Mouse (Mus musculus) CH12.LX (cell line): ENCODE data around the gene Prlh. TPM values are rescaled to one million over a fixed set of nuclear protein-coding genes. Genes with fewer than 3 reads are reported as not detected.

Experiments used
- DNase-seq: peaks from one replicate; pipeline ENCODE4 v3.0.0-alpha.2; 2013; ENCODE audit errors: extremely low read depth
- H3K27ac ChIP-seq: 2 replicates; pipeline ENCODE4 v1.5.1; 2012; ENCODE audit warnings: low read depth, mild to moderate bottlenecking, control low read depth, moderate library complexity; ENCODE audit not compliant: insufficient read depth
- H3K27me3 ChIP-seq: replicated peaks from 2 replicates; pipeline ENCODE3; 2012; ENCODE audit warnings: inconsistent platforms
- H3K36me3 ChIP-seq, 2 experiments: replicated peaks in 1 of 2; 2 replicates each; pipeline versions ENCODE3 to v1.6.1; 2012; ENCODE audit warnings: inconsistent platforms in 1 of 2, low read length in 1 of 2, mild to moderate bottlenecking in 1 of 2, mixed read lengths in 1 of 2, moderate library complexity in 1 of 2; ENCODE audit not compliant: control insufficient read depth in 1 of 2, insufficient read depth in 1 of 2
- H3K4me1 ChIP-seq, 2 experiments: 2 replicates each; pipeline ENCODE4 v1.6.1; 2012; ENCODE audit warnings: inconsistent platforms in 1 of 2, moderate library complexity in 1 of 2; ENCODE audit not compliant: insufficient read depth in 2 of 2, control insufficient read depth in 1 of 2
- H3K4me2 ChIP-seq: 2 replicates; pipeline ENCODE4 v1.6.1; 2012; ENCODE audit warnings: low read depth, mild to moderate bottlenecking, control low read depth; ENCODE audit not compliant: poor library complexity, insufficient read depth, severe bottlenecking
- H3K4me3 ChIP-seq, 3 experiments: fragments of 150-350 bp in 1 of 3; sonication (generic) in 1 of 3; replicated peaks in 1 of 3; 2 replicates each; pipeline versions ENCODE3 to v1.5.1; 2011 to 2012; ENCODE audit warnings: low read depth in 2 of 3, low read length in 2 of 3, mild to moderate bottlenecking in 2 of 3, moderate library complexity in 2 of 3, control low read depth in 1 of 3, improper control_type of control experiment in 1 of 3, inconsistent platforms in 1 of 3, mixed read lengths in 1 of 3; ENCODE audit not compliant: poor library complexity in 1 of 3
- H3K79me2 ChIP-seq: replicated peaks from 2 replicates; pipeline ENCODE4 v1.6.1; 2012; ENCODE audit warnings: mild to moderate bottlenecking, moderate library complexity; ENCODE audit not compliant: control insufficient read depth, poor library complexity, insufficient read depth, severe bottlenecking; ENCODE audit errors: extremely low read depth
- H3K9ac ChIP-seq: 2 replicates; pipeline ENCODE4 v1.6.1; 2012; ENCODE audit warnings: low read depth, mild to moderate bottlenecking, control low read depth, moderate library complexity; ENCODE audit not compliant: insufficient read depth
- H3K9me3 ChIP-seq: replicated peaks from 2 replicates; pipeline ENCODE3; 2012; ENCODE audit warnings: low read length, inconsistent platforms, mixed read lengths
- CHD1 ChIP-seq: IDR thresholded peaks from 2 replicates; pipeline ENCODE4 v1.6.1; 2012; ENCODE audit warnings: low read depth, low read length, improper control_type of control experiment, inconsistent platforms
- CHD2 ChIP-seq: IDR thresholded peaks from 2 replicates; pipeline ENCODE4 v1.6.1; 2011; ENCODE audit warnings: low read length, improper control_type of control experiment
- CTCF ChIP-seq, 2 experiments: IDR thresholded peaks in 1 of 2; conservative IDR thresholded peaks in 1 of 2; 2 replicates each; pipeline ENCODE4 v1.5.1; 2011 to 2012; ENCODE audit warnings: low read depth in 2 of 2, low read length in 2 of 2, improper control_type of control experiment in 1 of 2, inconsistent platforms in 1 of 2, mild to moderate bottlenecking in 1 of 2, moderate library complexity in 1 of 2
- E2F4 ChIP-seq: IDR thresholded peaks from 2 replicates; pipeline ENCODE4 v1.6.1; 2011; ENCODE audit warnings: low read depth, low read length, improper control_type of control experiment; ENCODE audit not compliant: insufficient replicate concordance
- ELF1 ChIP-seq: IDR thresholded peaks from 2 replicates; pipeline ENCODE4 v1.6.1; 2014; ENCODE audit warnings: low read depth, mild to moderate bottlenecking, inconsistent platforms, low read length, improper control_type of control experiment
- HCFC1 ChIP-seq: IDR thresholded peaks from 2 replicates; pipeline ENCODE4 v1.6.1; 2012; ENCODE audit warnings: low read depth, mild to moderate bottlenecking, inconsistent platforms, low read length, improper control_type of control experiment
- KAT2A ChIP-seq: IDR thresholded peaks from 2 replicates; pipeline ENCODE4 v1.6.1; 2012; ENCODE audit warnings: low read length, improper control_type of control experiment, inconsistent platforms; ENCODE audit not compliant: insufficient replicate concordance
- MAFK ChIP-seq: IDR thresholded peaks from 2 replicates; pipeline ENCODE4 v1.6.1; 2011; ENCODE audit warnings: low read length, improper control_type of control experiment; ENCODE audit not compliant: insufficient replicate concordance
- MAX ChIP-seq: IDR thresholded peaks from 2 replicates; pipeline ENCODE4 v1.6.1; 2011; ENCODE audit warnings: low read length, improper control_type of control experiment
- NELFE ChIP-seq: IDR thresholded peaks from 2 replicates; pipeline ENCODE4 v1.6.1; 2011; ENCODE audit warnings: low read depth, low read length, improper control_type of control experiment
- PAX5 ChIP-seq: IDR thresholded peaks from 2 replicates; pipeline ENCODE4 v1.6.1; 2012; ENCODE audit warnings: low read length, inconsistent platforms, mixed read lengths
- RAD21 ChIP-seq: IDR thresholded peaks from 2 replicates; pipeline ENCODE4 v1.6.1; 2011; ENCODE audit warnings: low read depth, mild to moderate bottlenecking, low read length, improper control_type of control experiment, moderate library complexity
- SIN3A ChIP-seq: IDR thresholded peaks from 2 replicates; pipeline ENCODE4 v1.6.1; 2012; ENCODE audit warnings: low read length, improper control_type of control experiment, inconsistent platforms
- SMC3 ChIP-seq: IDR thresholded peaks from 2 replicates; pipeline ENCODE4 v1.6.1; 2011; ENCODE audit warnings: low read depth, low read length, improper control_type of control experiment
- ZC3H11A ChIP-seq: IDR thresholded peaks from 2 replicates; pipeline ENCODE4 v1.6.1; 2012; ENCODE audit warnings: low read depth, mild to moderate bottlenecking, inconsistent platforms, low read length, improper control_type of control experiment
- ZMIZ1 ChIP-seq: IDR thresholded peaks from 2 replicates; pipeline ENCODE4 v1.6.1; 2012; ENCODE audit warnings: low read depth, mild to moderate bottlenecking, inconsistent platforms, low read length, improper control_type of control experiment
- dilution Hi-C: fragments of 300-500 bp; cut with MboI; formaldehyde crosslinking; loops from 2 replicates; pipeline ENCODE4 v1.14.3; 2020; ENCODE audit warnings: low sequenced_read_pairs; ENCODE audit not compliant: extremely low pct_unique_long_range_greater_than_20kb, extremely low pct_ligation_motif_present
- in situ Hi-C: fragments of 300-500 bp; cut with MboI; formaldehyde crosslinking; loops from 3 replicates; pipeline ENCODE4 v1.14.3; 2019; ENCODE audit warnings: low sequenced_read_pairs, low pct_ligation_motif_present, low pct_unique_long_range_greater_than_20kb, mixed read lengths
- polyA plus RNA-seq: library from polyadenylated mRNA; unstranded; fragments of >175 nt; gene quantifications from 2 replicates; pipeline ENCODE4 v1.2.1, GENCODE M21; 2012; ENCODE audit warnings: low read depth; ENCODE audit not compliant: insufficient read length
- total RNA-seq, 2 experiments: library from RNA; depleted of rRNA; stranded (reverse); fragments of 300-350 nt in 1 of 2; fragments of >200 nt in 1 of 2; gene quantifications; 2 replicates each; pipeline ENCODE4 v1.2.3; 2012 to 2014

Gene Prlh
- total and polyA plus RNA-seq, 3 experiments, result not detected

DNA sequence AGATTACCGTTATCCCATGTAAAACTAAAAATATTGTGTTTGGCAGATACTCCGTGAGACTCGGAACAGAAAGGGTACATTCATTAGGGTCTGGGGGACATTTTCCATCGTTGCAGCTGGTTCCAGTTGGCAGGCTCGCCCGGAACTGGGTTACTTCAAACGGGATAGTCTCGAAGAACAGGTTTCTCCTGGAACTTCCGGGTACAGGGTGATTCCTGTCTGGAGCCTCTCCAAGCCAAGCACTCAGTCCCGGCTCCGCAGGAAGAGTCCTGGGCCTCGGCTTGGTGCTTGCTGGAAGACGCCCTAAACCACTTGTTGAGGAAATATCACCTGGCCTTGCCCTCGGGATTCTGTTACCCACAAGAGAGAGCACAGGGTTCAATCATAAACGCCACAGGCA is 25.6 kb upstream of the Prlh start:
- no peak for DNase-seq
- no peak overlapping the region for H3K27ac ChIP-seq
- peak overlapping the region; percentile 17; the same call in 1 of the 2 replicates for H3K4me2 ChIP-seq
- H3K9ac ChIP-seq, result no peak overlapping the region
- TF ChIP-seq ELF1 (0 out of 2 replicates have a peak, but pooled peaks have one; percentile 7), NELFE (no peak)
- peaks cover 82% of the 10 kb centered on the region for H3K27me3 ChIP-seq
- H3K4me3 ChIP-seq, result no peak overlapping the region
- no peaks in the 10 kb centered on the region for H3K79me2 ChIP-seq
- dilution Hi-C loops (no loop called here), in situ Hi-C loops (no loop called here)
- H3K9me3 ChIP-seq, result peaks cover 7% of the 10 kb centered on the region
- H3K36me3 ChIP-seq, result no peaks in the 10 kb centered on the region
- 0 out of 4 replicates have a peak, but pooled peaks cover 0 to 3% of the 10 kb centered on the region in 2 experiments for H3K4me1 ChIP-seq

DNA sequence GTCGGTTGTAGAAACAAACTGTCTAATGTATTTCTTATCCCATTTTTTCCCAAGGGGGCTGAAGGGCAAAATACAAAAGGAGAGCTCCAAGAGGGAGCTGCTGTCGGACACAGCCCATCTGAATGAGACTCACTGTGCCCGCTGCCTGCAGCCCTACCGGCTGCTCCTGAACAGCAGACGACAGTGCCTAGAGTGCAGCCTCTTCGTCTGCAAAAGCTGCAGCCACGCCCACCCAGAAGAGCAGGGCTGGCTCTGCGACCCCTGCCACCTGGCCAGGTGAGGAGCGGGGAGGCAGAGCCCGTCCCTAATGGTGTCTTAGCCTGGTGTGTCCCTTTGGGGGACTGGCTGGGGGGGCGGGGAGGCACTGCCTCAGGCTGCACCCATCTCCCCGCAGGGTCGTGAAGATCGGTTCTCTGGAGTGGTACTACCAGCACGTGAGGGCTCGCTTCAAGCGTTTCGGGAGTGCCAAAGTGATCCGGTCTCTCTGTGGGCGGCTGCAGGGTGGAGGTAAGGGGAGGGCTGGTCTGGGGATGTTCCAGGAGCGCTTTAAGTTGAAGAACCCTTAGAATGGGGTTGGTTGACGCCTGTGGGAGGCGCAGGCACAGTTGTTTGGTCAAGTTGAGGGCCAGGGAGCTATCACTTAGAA is 24.9 kb upstream of the Prlh start:
- Histone ChIP-seq H3K27me3 (peaks cover 81% of the 10 kb centered on the region), H3K27ac (no peak overlapping the region), H3K9ac (no peak overlapping the region), H3K36me3 (no peaks in the 10 kb centered on the region), H3K4me2 (peak overlapping the region; percentile 17), H3K4me3 (peak overlapping the region in 1 of 3 experiments; percentile 9), H3K4me1 (0 out of 4 replicates have a peak, but pooled peaks cover 0 to 3% of the 10 kb centered on the region in 2 experiments), H3K79me2 (no peaks in the 10 kb centered on the region), H3K9me3 (peaks cover 7% of the 10 kb centered on the region)
- TF ChIP-seq HCFC1 (no peak), NELFE (no peak), RAD21 (no peak), MAFK (no peak), CHD1 (no peak), MAX (no peak), SIN3A (no peak), ZMIZ1 (no peak), KAT2A (no peak), CHD2 (no peak), ZC3H11A (no peak), E2F4 (no peak)
- no peak for DNase-seq
- dilution Hi-C loops, result no loop called here
- in situ Hi-C loops, result no loop called here

DNA sequence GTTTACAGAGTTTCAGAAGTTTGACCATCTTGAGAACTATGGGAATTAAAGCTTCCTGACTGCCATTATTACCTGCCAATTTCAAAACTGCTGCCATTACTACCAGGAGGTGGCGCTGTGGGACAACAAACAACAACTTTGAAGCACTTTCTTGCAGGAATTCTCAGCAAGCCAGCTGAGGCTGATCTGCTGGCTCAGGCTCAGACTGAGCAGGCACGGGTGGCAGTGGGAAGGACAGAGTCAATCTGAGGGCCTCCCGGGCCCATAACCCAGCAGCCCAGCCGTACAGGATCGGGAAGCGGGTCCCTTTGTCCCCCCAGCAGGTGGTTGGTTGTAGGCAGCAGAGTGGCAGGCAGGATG is 24.4 kb upstream of the Prlh start:
- Histone ChIP-seq H3K4me2 (peak overlapping the region; percentile 17; the same call in 1 of the 2 replicates), H3K4me3 (no peak overlapping the region), H3K9ac (no peak overlapping the region), H3K9me3 (peaks cover 7% of the 10 kb centered on the region), H3K27ac (no peak overlapping the region), H3K4me1 (0 out of 4 replicates have a peak, but pooled peaks cover 0 to 3% of the 10 kb centered on the region in 2 experiments), H3K36me3 (no peaks in the 10 kb centered on the region), H3K79me2 (no peaks in the 10 kb centered on the region), H3K27me3 (peaks cover 81% of the 10 kb centered on the region)
- in situ Hi-C loops (no loop called here), dilution Hi-C loops (no loop called here)
- DNase-seq, result peak; percentile 46
- no peak for TF ChIP-seq MAFK
- TF ChIP-seq PAX5, result no peak
- peak; percentile 76 for TF ChIP-seq RAD21
- peak; percentile 73 for TF ChIP-seq SMC3
- TF ChIP-seq CTCF (conservative IDR thresholded peaks at IDR 0.05 in 1 of 2, IDR thresholded peaks at IDR 0.05 in 1 of 2; ENCODE audit: low read depth in 2 of 2, low read length in 2 of 2), result peak; percentile 49 to 80
- TF ChIP-seq, all 38 proteins: peak for 3
